Mouse (Mus musculus): ENCODE results near the gene Plekho1.

DNA sequence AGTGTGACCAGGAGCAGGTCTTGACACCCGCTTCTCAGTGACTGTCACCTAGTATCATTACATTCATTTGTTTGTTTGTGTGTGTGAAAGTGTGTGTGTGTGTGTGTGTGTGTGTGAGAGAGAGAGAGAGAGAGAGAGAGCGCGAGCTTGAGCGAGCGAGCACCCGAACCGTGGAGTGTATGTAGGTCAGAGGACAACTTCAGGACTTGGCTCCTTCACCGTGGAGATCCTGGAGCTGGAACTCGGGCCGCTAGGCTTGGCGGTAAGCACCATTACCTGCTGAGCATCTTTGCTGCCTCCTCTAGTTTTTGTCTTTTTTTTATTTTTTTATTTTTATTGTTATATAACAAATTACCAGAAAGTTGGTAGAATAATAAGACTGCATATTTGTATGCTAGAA lies 34.0 kb upstream of the Plekho1 start:
- TF ChIP-seq CTCF (conservative IDR thresholded peaks at IDR 0.05 in 1 of 2, IDR thresholded peaks at IDR 0.05 in 1 of 2; ENCODE audit: low read depth in 2 of 2, low read length in 2 of 2) = no peak
- no peak for TF ChIP-seq HCFC1 (IDR thresholded peaks at IDR 0.05; ENCODE audit: low read depth, low read length)
- no peak for TF ChIP-seq TBP (conservative IDR thresholded peaks at IDR 0.05; ENCODE audit: low read depth, low read length)
- no peak for TF ChIP-seq ZC3H11A (IDR thresholded peaks at IDR 0.05; ENCODE audit: low read depth, low read length)
- no peak for TF ChIP-seq CHD2 (IDR thresholded peaks at IDR 0.05; ENCODE audit: low read length)
- no peak for TF ChIP-seq EP300 (IDR thresholded peaks at IDR 0.05; ENCODE audit: low read length)
- TF ChIP-seq MAX (IDR thresholded peaks at IDR 0.05; ENCODE audit: low read length) = no peak
- TF ChIP-seq E2F4 (IDR thresholded peaks at IDR 0.05; ENCODE audit: insufficient replicate concordance, low read depth, low read length) = no peak

Data from CH12.LX (cell line).